Mouse (Mus musculus) gastrocnemius, adult 2 months (tissue): ENCODE measurements around the gene Ran. TPM values are rescaled to one million over a fixed set of nuclear protein-coding genes. Genes with fewer than 3 reads are reported as not detected.

Experiments
- DNase-seq: peaks from one replicate; pipeline ENCODE4 v3.0.0; 2022
- H3K27ac ChIP-seq: fragments of 200-600 bp; 2 replicates; pipeline ENCODE4 v1.8.1; 2022; ENCODE audit warnings: mild to moderate bottlenecking
- H3K4me3 ChIP-seq: fragments of 200-600 bp; 2 replicates; pipeline ENCODE4 v1.8.1; 2022; ENCODE audit warnings: mild to moderate bottlenecking, moderate library complexity
- CTCF ChIP-seq: fragments of 200-600 bp; IDR thresholded peaks from 2 replicates; pipeline ENCODE4 v1.8.1; 2022; ENCODE audit warnings: antibody characterized with exemption, mild to moderate bottlenecking, moderate library complexity
- intact Hi-C: fragments of 180-260 bp; cut with DNase I; formaldehyde crosslinking; loops from one replicate; pipeline ENCODE4 v1.15.1; 2025
- total RNA-seq, 2 experiments: library from RNA; stranded (reverse); gene quantifications; 2 replicates each; pipeline ENCODE4 v1.2.3; 2021

Gene Ran
- total RNA-seq, 2 experiments from 2014 or later, result 78.9 to 94.0 TPM

DNA sequence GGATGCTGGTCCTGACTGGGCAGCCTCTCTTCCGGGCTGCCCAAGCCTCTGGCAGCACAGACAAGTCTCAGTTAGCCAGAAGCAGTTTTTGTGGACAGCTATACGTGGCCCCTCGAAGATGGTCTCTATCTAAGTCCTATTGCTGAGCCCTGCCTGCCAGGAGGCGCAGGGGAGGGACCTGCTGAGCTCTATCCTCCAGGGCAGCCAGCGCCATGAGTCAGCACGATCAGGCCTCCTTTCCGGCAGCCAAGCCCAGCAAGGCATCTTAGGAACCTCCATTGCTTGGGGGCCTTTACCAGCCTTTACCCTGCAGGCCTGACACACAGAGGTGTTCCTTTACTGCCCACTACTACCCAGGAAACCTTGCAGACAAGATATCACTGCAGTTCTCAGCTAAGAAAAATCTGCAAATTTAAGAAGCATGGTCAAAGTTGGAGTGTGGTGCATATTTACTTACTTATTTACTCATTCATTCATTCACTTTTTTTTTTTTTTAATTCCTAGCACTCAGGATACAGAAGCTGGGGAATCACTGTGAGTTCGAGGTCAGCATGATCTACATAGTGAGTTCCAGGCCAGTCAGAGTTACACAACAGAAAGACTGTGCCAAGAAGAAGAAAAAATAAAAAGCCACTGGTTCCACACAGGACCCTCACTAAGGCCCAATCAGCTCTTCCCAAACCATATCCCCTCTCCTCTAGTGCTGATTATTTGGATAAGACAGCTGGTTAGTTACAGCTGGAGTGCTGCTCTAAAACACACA is 19.0 kb upstream of the Ran start:
- DNase-seq, result peak; percentile 57

DNA sequence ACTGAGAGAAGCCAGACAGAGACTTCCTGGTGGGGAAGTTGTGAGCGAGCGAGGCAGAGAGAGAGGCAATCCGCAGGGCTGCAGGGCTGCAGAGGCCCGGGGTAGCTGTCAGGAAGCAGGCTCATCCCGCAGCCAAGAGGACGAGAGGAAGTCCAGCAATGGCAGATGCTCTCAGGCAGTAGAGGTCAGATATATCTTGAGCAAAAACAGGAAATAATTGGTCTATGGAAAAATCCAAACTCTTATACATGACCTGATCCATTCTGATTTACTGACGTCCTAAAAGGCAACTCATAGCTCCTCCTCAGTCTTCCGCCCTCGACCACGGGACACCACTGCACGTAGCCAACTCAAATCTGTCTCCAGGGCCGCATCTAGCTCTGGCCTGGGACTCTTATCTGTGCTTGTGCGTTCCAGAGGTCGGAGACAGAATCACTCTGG is 17.3 kb upstream of the Ran start:
- Histone ChIP-seq H3K27ac (peak overlapping the region; percentile 68), H3K4me3 (peak overlapping the region; percentile 26)
- no peak for TF ChIP-seq CTCF
- DNase-seq, result peak; percentile 38
- intact Hi-C loops, result no loop called here

More for the DNA sequence above, 19.0 kb upstream of the Ran start:
- Histone ChIP-seq H3K4me3 (no peak overlapping the region), H3K27ac (peak overlapping the region; percentile 31)
- no peak for TF ChIP-seq CTCF
- intact Hi-C loops, result no loop called here

DNA sequence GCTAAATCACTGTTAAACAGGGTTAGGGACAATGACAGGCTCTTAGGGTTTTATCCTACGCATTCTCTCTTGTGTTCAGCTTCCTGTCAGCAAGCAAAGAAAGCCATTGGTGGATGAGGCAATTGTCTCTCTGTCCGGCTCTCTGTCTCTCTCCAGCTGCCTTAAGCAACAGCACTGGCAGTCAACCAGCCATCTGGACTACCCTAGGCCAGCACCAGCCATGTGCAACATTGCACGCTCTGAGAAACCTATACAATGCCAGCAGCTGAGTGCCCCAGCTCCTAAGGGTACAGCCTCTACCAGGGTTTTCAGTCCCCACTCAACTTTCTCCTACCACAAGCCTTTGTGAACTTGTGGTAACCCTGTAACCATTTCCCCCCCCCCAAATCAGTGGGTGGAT is 14.5 kb upstream of the Ran start:
- Histone ChIP-seq H3K27ac (peak overlapping the region; percentile 63; the same call in 1 of the 2 replicates), H3K4me3 (peak overlapping the region; percentile 88)
- intact Hi-C loops, result no loop called here
- peak; percentile 58 for DNase-seq
- TF ChIP-seq CTCF, result no peak

DNA sequence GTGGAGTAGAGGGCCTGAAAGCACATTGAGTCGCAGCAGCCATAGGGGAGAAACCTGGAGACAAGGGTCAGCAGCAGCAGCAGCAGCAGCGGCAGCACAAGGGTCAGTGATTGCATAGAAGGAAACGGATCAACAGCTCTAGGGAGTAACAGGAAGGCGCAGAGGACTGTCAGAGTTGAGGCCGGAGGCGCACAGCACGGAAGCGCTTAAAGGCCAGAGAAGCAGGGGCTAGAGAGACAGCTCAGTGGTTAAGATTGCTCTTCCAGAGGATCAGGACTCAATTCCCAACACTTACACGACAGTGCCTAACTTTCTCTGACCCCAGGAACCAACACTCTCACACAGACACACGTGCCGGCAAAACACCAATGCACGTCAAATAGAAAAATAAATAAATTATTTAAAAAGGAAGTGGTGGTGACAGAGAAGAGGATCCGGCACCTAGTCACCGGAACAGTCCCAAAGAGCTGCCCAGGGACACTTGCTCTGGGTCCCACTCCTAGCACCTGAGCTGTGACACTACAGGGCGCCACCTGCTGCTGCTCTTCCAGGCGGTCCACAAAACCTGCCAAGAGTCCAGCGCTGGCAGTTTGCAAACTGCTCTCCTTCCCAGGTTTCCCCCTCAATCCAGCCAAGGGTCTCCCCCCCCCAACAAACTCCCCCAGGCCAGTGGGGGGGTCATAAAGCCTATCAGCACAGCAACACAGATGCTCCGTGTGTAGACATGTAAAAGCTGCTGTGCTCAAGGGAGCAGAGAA is 13.7 kb upstream of the Ran start:
- no peak for DNase-seq
- H3K4me3 ChIP-seq, result peak overlapping the region; percentile 88
- intact Hi-C loops, result no loop called here
- H3K27ac ChIP-seq, result peak overlapping the region; percentile 63
- TF ChIP-seq CTCF, result peak; percentile 12; the same call in 1 of the 2 replicates

GRCm38 (mm10) chr5:129007105-129007957 is 12.5 kb upstream of the Ran start:
- no peak for TF ChIP-seq CTCF
- peak overlapping the region; percentile 88 for H3K4me3 ChIP-seq
- intact Hi-C loops, result no loop called here
- peak; percentile 32 for DNase-seq
- H3K27ac ChIP-seq, result peak overlapping the region; percentile 90

DNA sequence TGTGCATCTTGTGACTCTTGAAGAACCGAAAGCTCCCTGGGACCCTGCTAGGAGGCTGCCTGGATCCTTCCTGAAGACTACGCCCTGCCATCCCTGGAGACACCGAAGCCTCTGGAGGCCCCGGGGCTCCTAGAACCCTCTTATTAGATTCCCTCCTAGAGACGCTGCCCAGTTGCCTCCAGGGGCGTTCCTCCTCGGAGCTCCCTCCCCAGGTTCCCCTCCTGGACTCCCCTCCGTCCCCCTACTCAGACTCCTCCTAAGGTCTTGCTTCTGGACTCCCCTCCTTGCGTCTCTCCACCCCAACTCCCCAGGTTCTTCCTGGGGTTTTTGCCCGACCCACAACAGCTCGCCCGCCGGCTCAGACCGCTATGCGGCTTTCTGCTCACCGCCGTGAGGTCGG is 11.9 kb upstream of the Ran start:
- Histone ChIP-seq H3K27ac (peak overlapping the region; percentile 90), H3K4me3 (peak overlapping the region; percentile 88)
- no peak for DNase-seq
- TF ChIP-seq CTCF, result no peak
- intact Hi-C loops, result no loop called here

- peak; percentile 97 for DNase-seq
- Histone ChIP-seq H3K27ac (peak within 1 kb of the TSS; percentile 90), H3K4me3 (peak within 1 kb of the TSS; percentile 88)
- intact Hi-C loops, result no loop called here
- no peak for TF ChIP-seq CTCF
These were observed 11.4 kb upstream of the Ran start, which contains the start of gene Stx2 for GRCm38 (mm10) chr5:129008412-129008826. Gene Stx2 (minus strand): TSS chr5:129008574.

DNA sequence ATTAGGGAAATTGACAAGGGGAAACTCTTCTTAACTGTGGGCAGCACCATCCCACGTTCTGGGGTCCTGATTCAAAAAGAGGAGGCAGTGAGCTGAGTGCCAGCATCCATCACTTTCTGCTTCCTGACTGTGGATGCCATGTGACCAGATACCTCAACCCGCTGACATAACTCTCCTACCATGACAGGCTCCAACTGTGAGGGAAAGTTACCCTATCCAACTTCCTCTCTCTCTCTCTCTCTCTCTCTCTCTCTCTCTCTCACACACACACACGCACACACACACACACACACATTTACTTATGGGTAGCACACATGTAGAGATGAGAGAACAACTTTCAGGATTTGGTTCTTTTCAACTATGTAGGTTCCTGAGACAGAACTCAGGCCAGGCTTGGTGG is 10.3 kb upstream of the Ran start:
- H3K4me3 ChIP-seq, result no peak overlapping the region
- no peak for DNase-seq
- no peak overlapping the region for H3K27ac ChIP-seq
- no peak for TF ChIP-seq CTCF
- intact Hi-C loops, result no loop called here

- no peak for TF ChIP-seq CTCF
- intact Hi-C loops, result loop anchor here (10.0 kb wide), 1 partner anchor 1396 kb away; no protein-coding TSS in a partner anchor
- DNase-seq, result no peak
- H3K4me3 ChIP-seq, result no peak overlapping the region
- no peak overlapping the region for H3K27ac ChIP-seq
These were observed 8.9 kb upstream of the Ran start for GRCm38 (mm10) chr5:129010937-129011336.

- no peak overlapping the region for H3K27ac ChIP-seq
- intact Hi-C loops, result loop anchor here (10.0 kb wide), 1 partner anchor 1400 kb away; no protein-coding TSS in a partner anchor
- DNase-seq, result no peak
- no peak overlapping the region for H3K4me3 ChIP-seq
- TF ChIP-seq CTCF, result no peak
These were observed 4.8 kb upstream of the Ran start for GRCm38 (mm10) chr5:129015020-129015419.

GRCm38 (mm10) chr5:129015540-129015939 is 4.3 kb upstream of the Ran start:
- DNase-seq, result no peak
- no peak for TF ChIP-seq CTCF
- H3K27ac ChIP-seq, result no peak overlapping the region
- H3K4me3 ChIP-seq, result no peak overlapping the region
- intact Hi-C loops, result loop anchor here (10.0 kb wide), 1 partner anchor 1401 kb away; no protein-coding TSS in a partner anchor

- Histone ChIP-seq H3K27ac (no peak overlapping the region), H3K4me3 (no peak overlapping the region)
- intact Hi-C loops, result loop anchor here (10.0 kb wide), 1 partner anchor 1402 kb away; no protein-coding TSS in a partner anchor
- no peak for DNase-seq
- no peak for TF ChIP-seq CTCF
These were observed 3.5 kb upstream of the Ran start for GRCm38 (mm10) chr5:129016370-129016769.
